13 mouse cellular contexts compared by ENCODE assay signal in genomic region chr11:49811879-49812278, GRCm38 (mm10). TPM values are rescaled to one million over a fixed set of nuclear protein-coding genes. Genes with fewer than 3 reads are reported as not detected.
DNase-seq lines count a peak whose midpoint lies in the region; ATAC-seq and TF ChIP-seq lines count a peak whose summit lies in the region.
"Had no signal": no experiment of that assay in that cellular context is flagged by ENCODE, and none has a peak within 500 bp of the region (broad histone marks: within the 10 kb centered on the region; RNA-seq: fewer than 3 reads in every experiment).

No protein-coding gene starts in this region.

- H3K27me3 ChIP-seq in heart, embryonic 11.5 days (ENCODE audit: control insufficient read depth, insufficient read depth, low read length), result no peaks in the 10 kb centered on the region
- H3K27me3 ChIP-seq in MEL (ENCODE audit: control insufficient read depth in 1 of 2, insufficient read depth in 2 of 2, low read length in 2 of 2), result no peaks in the 10 kb centered on the region
- H3K27me3 ChIP-seq: lung, embryonic 15.5 days; midbrain, embryonic 13.5 days; neural tube, embryonic 15.5 days had no signal

- peaks cover 10% of the 10 kb centered on the region for H3K4me1 ChIP-seq in heart, embryonic 11.5 days (ENCODE audit: control insufficient read depth, insufficient read depth, low read length)
- H3K4me1 ChIP-seq in MEL (ENCODE audit: control insufficient read depth in 1 of 2, insufficient read depth in 2 of 2, low read length in 2 of 2), result peaks cover 14 to 22% of the 10 kb centered on the region in 2 experiments
- H3K4me1 ChIP-seq: lung, embryonic 15.5 days; midbrain, embryonic 13.5 days; neural tube, embryonic 15.5 days had no signal

- peak in 1 of 2 experiments; percentile 51; a peak in 1 of 4 replicates for TF ChIP-seq POLR2A in MEL (IDR thresholded peaks at IDR 0.05; ENCODE audit: control insufficient read depth in 1 of 2, insufficient read depth in 1 of 2, low read depth in 1 of 2, low read length in 2 of 2, poor library complexity in 1 of 2)

- WGBS in heart, embryonic 11.5 days (ENCODE audit: insufficient replicate concordance), result 62% methylated on average over 8 of the region's 8 CpGs

- no peak for TF ChIP-seq RAD21 in MEL (IDR thresholded peaks at IDR 0.05; ENCODE audit: low read depth, low read length)

- ATAC-seq in heart, embryonic 11.5 days (replicated peaks; ENCODE audit: insufficient number of reproducible peaks, low FRiP score, low TSS enrichment), result no peak
- ATAC-seq in inflammation-experienced regulatory T-cells, adult 6 months, result peak; percentile 66
- ATAC-seq: midbrain, embryonic 13.5 days had no signal

- no peak overlapping the region for H3K4me3 ChIP-seq in heart, embryonic 11.5 days (ENCODE audit: low read depth, low read length)
- peak overlapping the region; percentile 6 to 22 for H3K4me3 ChIP-seq in MEL (ENCODE audit: control insufficient read depth in 1 of 2, insufficient read depth in 1 of 2, low read depth in 2 of 2, low read length in 2 of 2)
- H3K4me3 ChIP-seq: lung, embryonic 15.5 days; midbrain, embryonic 13.5 days; neural tube, embryonic 15.5 days had no signal

- H3K27ac ChIP-seq in heart, embryonic 11.5 days (ENCODE audit: low read depth, low read length), result 0 out of 2 replicates have a peak overlapping the region, but pooled peaks have one; percentile 50
- H3K27ac ChIP-seq in MEL (ENCODE audit: control insufficient read depth, low read depth, low read length), result peak overlapping the region; percentile 96
- H3K27ac ChIP-seq: lung, embryonic 15.5 days; midbrain, embryonic 13.5 days; neural tube, embryonic 15.5 days had no signal

- H3K79me2 ChIP-seq in MEL (ENCODE audit: control insufficient read depth, insufficient read depth, low read length, poor library complexity), result no peaks in the 10 kb centered on the region

- H3K9ac ChIP-seq in heart, embryonic 11.5 days (ENCODE audit: low read depth, low read length), result no peak overlapping the region
- peak overlapping the region; percentile 39 for H3K9ac ChIP-seq in MEL (ENCODE audit: control insufficient read depth, low read depth, low read length, poor library complexity, severe bottlenecking)
- H3K9ac ChIP-seq: lung, embryonic 15.5 days; midbrain, embryonic 13.5 days; neural tube, embryonic 15.5 days had no signal

- peaks cover 8% of the 10 kb centered on the region for H3K36me3 ChIP-seq in heart, embryonic 11.5 days (ENCODE audit: control insufficient read depth, insufficient read depth, low read length)
- H3K36me3 ChIP-seq in MEL (ENCODE audit: control insufficient read depth in 1 of 2, insufficient read depth in 2 of 2, low read length in 2 of 2), result peaks cover 0 to 24% of the 10 kb centered on the region in 2 experiments; a peak in 3 of 4 replicates

- TF ChIP-seq CTCF in MEL (IDR thresholded peaks at IDR 0.05 in 2 of 3, conservative IDR thresholded peaks at IDR 0.05 in 1 of 3; ENCODE audit: control insufficient read depth in 1 of 3, insufficient read depth in 1 of 3, low read depth in 2 of 3, low read length in 3 of 3, poor library complexity in 1 of 3, severe bottlenecking in 1 of 3), result no peak

- DNase-seq in heart, adult 11 months, result no peak
- DNase-seq in MEL (ENCODE audit: low read depth, low spot score), result peak; percentile 97
- peak; percentile 84 for DNase-seq in naive thymus-derived CD4-positive, alpha-beta T cell, adult 2 months (ENCODE audit: low read depth)
- no peak for DNase-seq in embryo, embryonic 11 days
- no peak for DNase-seq in ovary, postnatal 36 days (ENCODE audit: low spot score)
- no peak for DNase-seq in embryo, embryonic 10.5 days (ENCODE audit: low spot score)
- DNase-seq: kidney, adult 18-20 months; right cerebral cortex, postnatal 25 days had no signal

- no peaks in the 10 kb centered on the region for H3K9me3 ChIP-seq in heart, embryonic 11.5 days (replicated peaks; ENCODE audit: control insufficient read depth, low read length)
- H3K9me3 ChIP-seq in MEL (replicated peaks; ENCODE audit: insufficient read depth, low read length), result no peaks in the 10 kb centered on the region
- H3K9me3 ChIP-seq: lung, embryonic 15.5 days; midbrain, embryonic 13.5 days; neural tube, embryonic 15.5 days had no signal

- no peak overlapping the region for H3K4me2 ChIP-seq in heart, embryonic 11.5 days
- H3K4me2 ChIP-seq: lung, embryonic 15.5 days; midbrain, embryonic 13.5 days; neural tube, embryonic 15.5 days had no signal

- TF ChIP-seq EP300 in MEL (IDR thresholded peaks at IDR 0.05; ENCODE audit: low read depth in 1 of 2, low read length in 2 of 2), result peak; percentile 96 to 97

TF ChIP-seq in MEL, 35 proteins besides CTCF, POLR2A, EP300 and RAD21 (continues in another document):
- TF ChIP-seq GATA1 (IDR thresholded peaks at IDR 0.05; ENCODE audit: low read depth, low read length) (peak; percentile 98), MAFK (IDR thresholded peaks at IDR 0.05; ENCODE audit: borderline replicate concordance, low read depth, low read length) (peak; percentile 88), CHD1 (IDR thresholded peaks at IDR 0.05; ENCODE audit: low read depth, low read length) (no peak), MAZ (IDR thresholded peaks at IDR 0.05; ENCODE audit: low read depth, low read length) (peak; percentile 76), GABPA (IDR thresholded peaks at IDR 0.05; ENCODE audit: low read depth, low read length) (no peak), ZKSCAN1 (IDR thresholded peaks at IDR 0.05; ENCODE audit: low read depth, low read length) (no peak), ZC3H11A (IDR thresholded peaks at IDR 0.05; ENCODE audit: low read depth, low read length) (0 out of 2 replicates have a peak, but pooled peaks have one; percentile 3), MYC (IDR thresholded peaks at IDR 0.05; ENCODE audit: low read depth, low read length) (peak; percentile 88), HCFC1 (IDR thresholded peaks at IDR 0.05; ENCODE audit: low read depth, low read length) (peak; percentile 67), MYB (IDR thresholded peaks at IDR 0.05; ENCODE audit: low read depth, low read length) (peak; percentile 25), MEF2A (IDR thresholded peaks at IDR 0.05; ENCODE audit: extremely low read depth, insufficient replicate concordance, low read depth, low read length, poor library complexity, severe bottlenecking) (no peak), ETS1 (IDR thresholded peaks at IDR 0.05; ENCODE audit: low read depth, low read length) (peak; percentile 94), ELF1 (IDR thresholded peaks at IDR 0.05; ENCODE audit: low read depth, low read length) (no peak), KAT2A (conservative IDR thresholded peaks at IDR 0.05; ENCODE audit: low read depth, low read length) (no peak; the same call in 1 of the 2 replicates), UBTF (IDR thresholded peaks at IDR 0.05; ENCODE audit: borderline replicate concordance, insufficient read depth, low read depth, low read length) (no peak), USF2 (IDR thresholded peaks at IDR 0.05; ENCODE audit: borderline replicate concordance in 1 of 2, insufficient read depth in 1 of 2, low read depth in 1 of 2, low read length in 2 of 2) (no peak), SMC3 (IDR thresholded peaks at IDR 0.05; ENCODE audit: low read depth, low read length) (no peak; the same call in 1 of the 2 replicates), ZNF384 (IDR thresholded peaks at IDR 0.05; ENCODE audit: low read depth, low read length) (peak; percentile 98), MXI1 (IDR thresholded peaks at IDR 0.05; ENCODE audit: low read depth, low read length) (peak; percentile 78), POLR2AphosphoS5 (IDR thresholded peaks at IDR 0.05; ENCODE audit: borderline replicate concordance, low read depth, low read length) (no peak), MAX (IDR thresholded peaks at IDR 0.05; ENCODE audit: low read length) (peak; percentile 75), USF1 (IDR thresholded peaks at IDR 0.05; ENCODE audit: low read depth, low read length) (no peak), ZMIZ1 (IDR thresholded peaks at IDR 0.05; ENCODE audit: low read depth, low read length) (peak; percentile 58; the same call in 1 of the 2 replicates), TAL1 (IDR thresholded peaks at IDR 0.05; ENCODE audit: low read length) (peak; percentile 75), JUND (IDR thresholded peaks at IDR 0.05; ENCODE audit: low read depth, low read length) (0 out of 2 replicates have a peak, but pooled peaks have one; percentile 45), POLR2AphosphoS2 (IDR thresholded peaks at IDR 0.05; ENCODE audit: low read length) (0 out of 2 replicates have a peak, but pooled peaks have one; percentile 43), NELFE (IDR thresholded peaks at IDR 0.05; ENCODE audit: low read depth, low read length) (peak; percentile 31), E2F4 (IDR thresholded peaks at IDR 0.05; ENCODE audit: borderline replicate concordance, low read depth, low read length) (no peak), TCF12 (IDR thresholded peaks at IDR 0.05; ENCODE audit: low read depth, low read length) (peak; percentile 94), RCOR1 (IDR thresholded peaks at IDR 0.05; ENCODE audit: low read depth, low read length) (peak; percentile 99), TBP (IDR thresholded peaks at IDR 0.05; ENCODE audit: low read depth, low read length) (peak; percentile 41; the same call in 1 of the 2 replicates), CHD2 (IDR thresholded peaks at IDR 0.05; ENCODE audit: low read length) (no peak; the same call in 1 of the 2 replicates), BHLHE40 (IDR thresholded peaks at IDR 0.05; ENCODE audit: borderline replicate concordance, low read depth, low read length) (peak; percentile 84; the same call in 1 of the 2 replicates), NRF1 (IDR thresholded peaks at IDR 0.05; ENCODE audit: insufficient read depth, low read depth, low read length, poor library complexity, severe bottlenecking) (peak; percentile 74)

RNA-seq across cellular contexts. Expression of gene Gfpt2, which starts 17.9 kb away (rescaled TPM):
- polyA plus RNA-seq in heart, embryonic 11.5 days (2014; fragmentation: Nextera tagmentation; extraction: Ambion mirVana), result 13.9 and 18.4 TPM in 2 replicates
- total RNA-seq in MEL (2012; rRNA removed), result 4.0 and 4.9 TPM in 2 replicates
- 1 to 10 TPM in 1 of 2 experiments, not detected in 1; 8.0 TPM for polyA plus RNA-seq in MEL (2012; ENCODE audit: insufficient read depth in 1 of 2, insufficient read length in 2 of 2, low read depth in 1 of 2, low replicate concordance in 2 of 2, missing spikeins in 1 of 2)
- polyA plus RNA-seq in inflammation-experienced regulatory T-cells, adult 6 months (2017; shearing (Covaris generic)), result 1 to 10 TPM in 2 of 3 experiments, under 1 TPM in 1; 0.28 to 3.0 (median 1.3) TPM

RNA-seq across cellular contexts. Expression of gene Mapk9, which starts 34.7 kb away (rescaled TPM):
- 35.8 and 40.8 TPM in 2 replicates for polyA plus RNA-seq in heart, embryonic 11.5 days (2014; fragmentation: Nextera tagmentation; extraction: Ambion mirVana)
- 42.6 and 52.8 TPM in 2 replicates for total RNA-seq in MEL (2012; rRNA removed)
- 10 to 100 TPM in 1 of 2 experiments, not detected in 1; 43.1 TPM for polyA plus RNA-seq in MEL (2012; ENCODE audit: insufficient read depth in 1 of 2, insufficient read length in 2 of 2, low read depth in 1 of 2, low replicate concordance in 2 of 2, missing spikeins in 1 of 2)
- 10 to 100 TPM; 15.9 to 20.5 (median 17.6) TPM for polyA plus RNA-seq in inflammation-experienced regulatory T-cells, adult 6 months (2017; shearing (Covaris generic))

Comparison
In these comparisons a context has a peak if more than half of its experiments do, and no peak if none do; other contexts are left out.
1. DNase-seq: peak in MEL (single experiment) and naive thymus-derived CD4-positive, alpha-beta T cell, adult 2 months (single experiment); none in heart, adult 11 months (single experiment), embryo, embryonic 11 days (single experiment), ovary, postnatal 36 days (single experiment) and embryo, embryonic 10.5 days (single experiment).